Mouse (Mus musculus) gastrocnemius, postnatal 4 days (tissue): ENCODE results near the gene Nhlh2. TPM values are rescaled to one million over a fixed set of nuclear protein-coding genes. Genes with fewer than 3 reads are reported as not detected.

Source experiments
- DNase-seq, 2 experiments: peaks; one replicate each; pipeline ENCODE4 v3.0.0; 2021 to 2022; ENCODE audit warnings: low spot score in 2 of 2, mixed read lengths in 2 of 2
- total RNA-seq, 2 experiments: library from RNA; stranded (reverse); gene quantifications; 2 replicates each; pipeline ENCODE4 v1.2.3; 2021

The Nhlh2 gene
- total RNA-seq, 2 experiments from 2014 or later, result not detected

DNA sequence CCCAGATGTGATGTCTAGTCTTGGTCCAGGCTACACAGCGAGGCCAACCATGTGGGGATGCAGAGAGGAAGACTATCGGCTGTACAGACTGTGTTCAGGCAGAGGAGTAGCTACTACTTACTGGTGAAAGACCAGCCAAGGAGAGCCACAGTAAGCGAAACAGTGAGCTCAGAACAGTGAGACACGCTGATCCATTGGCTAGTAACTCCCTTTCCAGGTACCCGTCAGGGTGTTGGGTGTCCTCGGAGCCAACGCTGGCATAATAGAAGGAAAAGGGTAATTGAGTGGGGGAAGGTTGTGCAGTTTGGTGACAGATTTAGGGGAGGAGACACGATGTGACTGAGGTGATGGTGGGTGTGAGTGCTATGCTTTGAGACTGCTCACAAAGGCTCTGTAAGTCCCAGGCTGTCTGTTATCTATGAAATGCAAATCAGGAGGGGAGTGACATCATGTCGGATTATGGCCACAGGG, 15.1 kb downstream of the Nhlh2 start:
- no peak for DNase-seq

DNA sequence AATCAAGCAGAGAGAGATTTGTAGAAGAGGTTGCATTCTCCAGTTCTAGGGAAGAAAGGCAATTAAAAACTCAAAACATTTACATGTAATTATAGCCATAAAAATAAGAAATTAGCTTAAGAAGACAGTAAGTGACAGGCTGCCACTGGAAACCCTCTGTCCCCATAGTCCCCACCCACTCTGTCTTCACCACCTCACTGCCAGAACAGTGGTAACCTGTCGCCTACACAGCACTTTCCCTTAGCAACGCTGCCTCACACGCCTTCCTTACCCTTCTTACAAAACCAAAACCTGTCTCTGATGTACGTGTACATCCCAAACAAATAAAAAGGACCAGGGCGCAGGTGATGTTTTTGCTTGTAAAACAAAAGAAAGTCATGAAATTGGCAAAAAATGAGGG, 15.8 kb downstream of the Nhlh2 start:
- DNase-seq, result no peak

DNA sequence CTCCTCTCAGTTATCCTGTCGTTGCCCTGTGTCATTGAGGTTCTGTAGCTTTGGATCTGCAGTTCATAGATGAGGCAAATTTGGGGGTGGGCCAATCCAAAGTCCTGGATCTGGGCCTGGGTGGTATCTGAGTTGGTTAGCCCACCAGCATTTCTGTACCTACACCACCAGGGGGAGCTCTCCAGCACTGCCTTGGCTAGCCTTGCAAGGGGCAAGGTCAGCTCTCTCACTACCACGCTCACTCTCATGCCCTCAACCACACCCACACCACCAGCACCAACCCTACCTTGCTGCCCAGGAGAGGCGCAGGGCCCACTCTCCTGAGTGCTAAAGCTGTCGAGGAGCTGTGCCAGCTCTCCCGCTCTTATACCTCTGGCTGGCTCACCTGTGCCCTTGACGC, 18.0 kb downstream of the Nhlh2 start:
- no peak for DNase-seq

DNA sequence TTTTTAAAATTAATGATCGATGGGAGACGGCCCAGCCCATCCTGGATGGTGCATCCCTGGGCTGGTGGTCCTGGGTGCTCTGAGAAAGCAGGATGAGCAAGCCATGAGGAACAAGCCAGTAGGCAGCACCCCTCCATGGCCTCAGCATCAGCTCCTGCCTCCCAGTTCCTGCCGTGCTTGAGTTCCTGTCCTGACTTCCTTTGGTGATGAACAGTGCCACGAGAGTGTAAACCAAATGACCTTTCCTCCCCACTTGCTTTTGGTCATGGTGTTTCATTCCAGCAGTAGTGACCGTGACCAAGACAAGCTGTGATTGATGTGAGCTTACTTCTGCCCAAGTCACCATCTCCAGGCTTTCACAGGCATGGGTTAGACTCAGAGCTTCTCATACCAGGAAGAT, 27.9 kb downstream of the Nhlh2 start:
- no peak for DNase-seq

DNA sequence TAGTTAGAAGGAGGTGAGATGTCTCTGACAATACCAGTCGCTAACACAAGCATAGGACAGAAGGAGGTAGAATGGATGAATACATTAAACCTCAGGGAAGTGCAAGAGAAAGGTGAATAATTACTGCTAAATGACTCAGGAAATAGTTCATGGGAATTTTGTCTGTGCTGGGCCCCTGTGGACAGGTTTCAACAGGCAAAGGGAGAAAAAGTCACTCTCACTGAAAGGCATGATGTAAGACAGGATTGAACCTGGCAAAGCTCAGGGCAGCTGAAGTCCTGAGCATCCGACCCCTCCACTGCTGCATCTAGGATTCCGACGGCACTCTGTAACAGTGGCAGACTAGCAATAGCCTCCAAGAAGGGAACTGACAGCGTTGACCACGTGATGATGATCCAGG, 28.7 kb downstream of the Nhlh2 start:
- no peak for DNase-seq

DNA sequence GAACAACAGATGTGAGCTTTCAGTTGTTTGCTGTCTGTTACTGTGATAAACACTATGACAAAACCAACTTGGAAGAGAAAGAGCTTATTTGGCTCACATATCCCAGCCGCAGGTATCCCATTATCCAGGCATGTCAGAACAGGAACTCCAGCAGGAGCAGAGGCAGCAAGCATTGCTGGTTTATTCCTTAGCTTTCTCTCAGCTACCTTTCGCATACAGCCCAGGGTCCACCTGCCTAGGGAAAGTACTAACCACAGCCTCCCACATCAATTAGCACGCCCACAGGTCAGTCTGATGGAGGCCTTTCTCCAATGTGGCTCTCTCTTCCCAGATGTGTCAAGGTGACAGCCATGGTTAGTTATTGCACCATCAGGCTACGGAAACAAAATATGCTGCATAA, 31.8 kb downstream of the Nhlh2 start:
- no peak for DNase-seq

DNA sequence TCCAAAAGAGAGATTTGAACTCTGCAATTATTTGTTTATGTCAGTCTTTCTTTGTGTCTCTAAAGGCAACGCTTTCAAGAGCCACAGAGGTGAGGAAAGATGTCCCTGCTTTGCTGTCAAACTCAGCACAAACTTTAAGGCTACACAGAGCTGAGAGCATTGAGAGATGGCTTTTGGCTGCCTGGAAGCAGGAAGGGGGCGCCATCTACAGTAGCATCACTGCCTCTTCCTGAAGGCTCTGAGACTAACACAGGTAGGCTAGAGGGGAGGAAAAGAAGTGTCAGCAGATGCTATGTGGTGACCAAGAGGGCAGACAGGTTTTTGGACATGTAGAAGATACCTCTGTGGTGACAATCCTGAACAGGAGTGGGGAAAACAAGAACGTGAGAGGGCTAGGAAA, 35.2 kb downstream of the Nhlh2 start:
- DNase-seq, result no peak

DNA sequence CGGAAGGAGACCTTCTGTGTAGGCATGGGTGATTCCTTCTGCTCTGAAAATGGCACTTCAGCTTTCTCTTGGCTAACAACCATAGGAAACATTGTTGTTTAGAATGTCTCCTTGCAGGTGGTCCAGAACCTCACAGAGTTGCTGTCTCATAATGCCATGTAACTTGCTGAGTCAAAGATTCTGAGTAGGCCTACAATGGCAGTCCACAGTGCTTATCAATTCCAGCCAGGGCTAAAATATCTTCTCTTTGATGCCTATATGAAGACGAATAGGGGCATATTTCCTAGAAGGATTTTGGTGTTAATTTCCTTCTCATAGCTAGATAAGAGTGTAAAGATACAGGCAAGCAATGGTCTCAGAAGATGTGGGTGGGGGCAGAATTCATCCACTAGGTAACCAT, 37.7 kb downstream of the Nhlh2 start:
- DNase-seq, result no peak

DNA sequence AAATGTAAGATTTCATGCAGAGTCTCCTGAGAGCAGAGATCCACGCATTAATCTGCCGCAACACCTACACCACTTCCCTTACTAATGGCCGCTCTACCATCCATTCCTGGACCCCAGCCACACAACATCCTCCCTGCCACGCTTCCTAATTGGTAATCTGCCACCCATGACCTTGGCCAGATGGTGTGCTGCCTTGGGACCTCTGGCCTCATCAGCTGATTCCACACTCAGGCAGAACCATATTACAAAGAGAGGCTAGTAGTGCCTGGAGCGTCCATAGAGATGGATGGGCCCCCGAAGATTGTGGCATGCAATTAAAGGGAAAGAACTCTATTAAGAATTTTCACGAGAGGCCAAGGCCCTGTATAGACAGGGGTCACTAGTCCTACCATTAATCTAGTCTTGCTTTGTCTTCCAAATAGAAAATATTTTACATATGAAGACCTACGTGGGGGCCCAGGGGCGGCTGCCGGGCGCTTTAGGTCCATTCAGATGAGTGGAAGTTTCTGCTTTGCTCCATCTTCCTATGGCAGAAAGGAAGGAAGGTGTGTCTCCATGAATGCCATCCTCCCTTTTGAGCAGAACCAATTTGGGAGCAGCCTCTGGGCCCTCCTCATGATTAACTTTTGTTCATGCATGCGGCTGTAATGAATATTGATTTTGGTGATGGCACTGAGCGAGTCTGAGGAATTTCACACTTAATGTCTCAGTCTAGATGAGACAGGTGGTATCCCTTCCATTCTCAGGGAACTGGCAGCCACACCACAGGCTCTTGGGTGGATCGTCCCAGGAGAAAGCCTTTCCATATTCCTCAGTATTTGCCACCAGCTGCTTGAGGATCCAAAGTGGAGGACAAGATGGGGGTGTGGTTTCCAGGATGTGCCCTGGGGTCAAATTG, 39.6 kb downstream of the Nhlh2 start:
- no peak for DNase-seq

DNA sequence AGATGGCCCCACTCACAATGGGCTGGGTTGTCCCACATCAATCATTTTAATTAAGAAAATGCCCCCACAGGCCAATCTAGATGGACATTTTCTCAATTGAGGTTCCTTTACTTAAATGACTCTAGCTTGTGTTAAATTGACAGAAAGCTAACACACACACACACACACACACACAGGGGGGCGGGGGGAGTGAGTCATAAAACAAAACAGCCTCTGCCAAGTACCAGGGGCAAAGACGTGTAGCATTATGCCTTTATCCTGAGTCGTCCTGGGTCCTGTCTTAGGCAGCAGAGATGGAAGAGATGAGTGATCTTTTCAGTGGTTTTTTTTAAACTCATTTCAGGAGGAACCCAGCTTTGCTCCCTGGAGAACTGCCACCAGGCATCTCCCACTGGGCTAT, 42.2 kb downstream of the Nhlh2 start:
- no peak for DNase-seq

DNA sequence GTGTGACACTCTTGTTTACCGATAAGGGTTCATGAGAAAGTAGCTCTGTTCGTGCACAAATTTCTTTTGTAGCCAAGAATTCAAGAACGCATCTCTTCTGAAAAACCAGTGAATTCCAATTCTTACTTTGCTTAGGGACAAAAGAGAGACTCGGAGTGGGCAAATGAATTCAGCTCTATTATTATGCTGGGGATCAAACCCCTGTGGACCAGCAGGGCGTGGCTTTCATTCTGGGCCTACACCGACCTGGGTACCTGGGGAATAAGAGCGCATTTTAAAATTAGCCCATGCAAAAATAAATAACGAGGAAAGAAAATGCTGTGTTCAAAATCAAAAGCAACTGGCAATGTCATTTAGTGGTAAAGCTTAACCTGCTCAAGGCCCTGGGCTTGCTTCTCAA, 43.4 kb downstream of the Nhlh2 start:
- DNase-seq, result no peak

DNA sequence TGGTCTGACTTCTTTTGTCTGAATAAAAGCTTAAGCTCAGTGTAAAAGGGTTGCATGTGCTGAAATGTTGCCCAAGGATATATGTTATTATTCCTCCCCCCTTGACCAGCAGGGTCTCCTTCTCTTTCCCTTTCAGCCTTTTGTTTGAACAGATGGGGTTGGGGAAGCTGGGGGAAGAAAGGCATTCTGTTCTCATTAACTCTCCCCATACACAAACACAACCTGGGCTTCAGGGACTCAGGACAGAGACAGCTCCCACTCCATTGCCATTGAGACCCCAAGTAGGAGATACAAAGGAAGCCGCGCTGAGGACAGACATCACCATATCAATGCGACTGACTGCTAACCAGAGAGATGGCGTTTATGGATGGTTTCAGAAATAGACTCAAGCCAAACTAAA, 46.0 kb downstream of the Nhlh2 start:
- DNase-seq, result no peak

DNA sequence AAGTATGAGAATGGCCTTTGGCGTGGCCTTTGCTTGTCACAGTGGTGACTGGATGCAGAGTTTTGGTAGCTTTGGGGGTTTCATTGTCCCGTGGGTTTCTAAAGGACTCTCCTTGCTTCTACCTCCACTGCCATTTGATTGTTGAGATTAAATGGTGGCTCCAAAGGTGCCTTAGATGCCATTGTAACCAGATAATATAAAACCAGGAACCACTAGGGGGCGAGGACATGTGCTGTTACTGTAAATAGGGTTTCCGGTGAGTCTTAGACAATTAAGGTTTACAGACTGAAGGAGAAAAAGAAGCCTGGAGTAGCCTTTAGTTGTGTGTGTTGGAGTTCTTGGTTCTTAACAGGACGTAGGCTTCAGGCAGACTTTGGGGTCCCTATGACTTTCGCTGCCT, 50.2 kb downstream of the Nhlh2 start:
- DNase-seq, result no peak

DNA sequence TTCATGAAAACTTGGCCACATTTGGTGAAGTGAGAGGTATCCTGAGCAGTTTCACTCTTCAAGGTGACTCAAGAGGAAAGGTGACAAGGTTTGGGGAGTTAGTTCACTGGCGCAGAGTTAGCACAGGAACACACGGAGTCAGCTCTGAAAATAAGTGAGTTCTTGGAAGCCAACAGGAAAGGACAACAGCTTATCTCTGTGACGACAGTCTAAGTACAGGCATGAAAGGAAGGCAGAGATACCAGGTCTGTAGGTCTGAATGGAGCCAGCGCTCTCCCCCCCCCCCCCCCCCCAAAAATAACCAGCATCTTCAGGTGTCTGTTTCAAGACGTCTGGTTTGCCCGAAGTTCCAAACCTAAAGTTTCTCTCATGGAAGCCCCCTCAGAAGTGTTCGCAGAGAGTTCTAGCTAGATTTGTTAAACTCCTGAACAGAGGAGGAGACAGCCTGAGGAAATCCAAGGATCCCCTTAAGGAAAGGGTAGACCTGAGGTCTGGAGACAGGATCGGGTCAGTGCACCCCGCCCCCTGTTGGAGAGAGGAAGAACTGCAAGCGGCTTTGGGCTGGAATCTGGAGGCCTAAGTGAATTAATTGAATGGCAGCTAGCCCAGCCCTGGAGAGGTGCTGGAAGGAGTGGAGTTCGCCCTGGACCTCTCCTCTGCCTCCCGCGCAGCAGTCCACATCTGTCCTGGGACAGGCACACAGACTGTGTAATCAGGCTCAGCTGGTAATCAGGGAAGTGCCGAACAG, 52.2 kb downstream of the Nhlh2 start:
- DNase-seq, result peak; percentile 50 to 74

DNA sequence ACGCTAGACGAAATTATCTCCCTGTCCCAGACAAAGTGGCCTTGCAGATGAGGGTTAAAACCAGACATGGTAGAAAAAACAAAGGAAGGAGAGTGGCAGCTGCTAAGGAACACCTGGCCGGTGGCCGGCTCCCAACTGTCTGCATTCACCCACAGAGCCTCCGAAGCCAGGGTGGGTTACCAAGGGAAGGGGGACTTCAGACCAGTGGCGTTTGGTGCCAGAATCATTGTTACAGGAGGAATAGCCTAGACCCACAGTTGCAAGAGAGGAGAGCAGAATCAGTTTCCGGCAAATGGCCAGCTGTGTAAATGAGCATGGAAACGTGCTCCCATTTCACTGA, 52.8 kb downstream of the Nhlh2 start:
- DNase-seq, result no peak

DNA sequence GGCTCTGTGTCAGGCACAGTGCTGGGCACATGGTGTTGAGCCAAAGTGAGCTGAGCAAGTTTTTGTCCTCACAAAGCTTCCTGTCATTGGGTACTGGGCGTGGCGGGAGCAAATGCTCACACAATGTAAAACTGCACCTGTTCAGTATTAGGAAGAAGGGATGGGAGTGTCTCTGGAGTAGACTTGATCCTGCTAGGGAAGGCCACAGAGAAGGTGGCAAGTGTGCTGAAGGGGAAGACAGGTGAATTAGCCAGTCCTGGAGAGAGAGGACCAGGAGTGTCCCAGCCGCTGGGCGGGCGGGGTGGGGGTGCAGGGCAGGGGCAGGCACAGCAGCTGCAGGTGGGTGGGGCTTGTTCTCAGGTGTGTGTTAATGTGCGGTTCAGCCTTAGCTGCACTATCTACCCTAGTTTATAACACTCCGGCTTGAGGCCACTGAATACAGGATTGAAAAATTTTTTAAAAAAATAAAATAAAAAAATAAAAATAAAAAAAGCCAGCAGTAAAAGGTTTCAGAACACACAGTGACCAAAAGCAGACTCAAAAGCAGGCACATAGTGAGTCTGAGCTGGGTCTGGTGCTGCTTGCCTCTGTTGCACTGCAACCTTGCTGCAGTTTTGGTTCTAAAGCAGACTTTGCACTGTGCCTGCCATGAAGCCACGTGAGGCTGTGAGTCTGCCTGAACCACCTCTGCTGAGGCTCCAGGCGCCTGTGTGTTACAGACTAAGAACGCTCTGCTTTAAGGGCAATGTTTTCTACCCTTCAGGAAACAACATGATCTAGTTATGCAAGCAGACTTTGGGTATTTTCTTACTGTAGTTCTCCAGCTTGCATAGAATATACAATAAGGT, 53.6 kb downstream of the Nhlh2 start:
- no peak for DNase-seq

DNA sequence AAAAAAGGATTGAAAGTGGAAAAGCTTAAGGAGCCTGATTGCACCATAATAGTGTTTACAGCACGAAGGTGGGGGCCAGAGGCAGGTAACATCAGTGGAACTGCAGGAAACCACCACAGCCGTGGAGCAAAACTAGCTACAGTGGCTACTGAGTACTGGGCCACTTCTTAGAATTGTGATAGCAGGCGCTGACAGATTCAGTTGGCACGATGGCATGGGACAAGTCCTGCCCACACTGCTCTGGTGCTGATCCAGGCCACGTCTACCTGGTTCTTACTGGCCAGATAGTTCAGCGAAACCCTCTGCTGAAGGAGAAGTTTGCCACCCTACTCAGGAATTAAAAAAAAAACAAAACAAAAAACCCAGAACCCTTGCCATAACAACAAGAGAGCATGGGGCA, 54.7 kb downstream of the Nhlh2 start:
- DNase-seq, result no peak
